Mouse (Mus musculus): ENCODE measurements around the gene Slc25a47. TPM values are rescaled to one million over a fixed set of nuclear protein-coding genes. Genes with fewer than 3 reads are reported as not detected.
A peak's percentile ranks its signal among the peaks of the same experiment; 100 is the strongest.

Slc25a47 gene
- polyA plus RNA-seq, 1 experiment from 2014 or later: 11.5 TPM

- Histone ChIP-seq H3K27me3 (ENCODE audit: control insufficient read depth, insufficient read depth, low read length) (no peaks in the 10 kb centered on the region), H3K27ac (ENCODE audit: low read length) (no peak overlapping the region), H3K9ac (replicated peaks; ENCODE audit: low read depth, low read length) (no peak overlapping the region), H3K4me2 (replicated peaks; ENCODE audit: low read depth, low read length) (no peak overlapping the region), H3K9me3 (ENCODE audit: control insufficient read depth, low read depth, low read length) (no peaks in the 10 kb centered on the region), H3K36me3 (ENCODE audit: control insufficient read depth, insufficient read depth, low read length) (peaks cover 58% of the 10 kb centered on the region), H3K4me3 (ENCODE audit: low read depth, low read length) (no peak overlapping the region), H3K4me1 (ENCODE audit: control insufficient read depth, insufficient read depth, low read length) (0 out of 2 replicates have a peak, but pooled peaks cover 2% of the 10 kb centered on the region)
- no peak for ATAC-seq (ENCODE audit: insufficient number of reproducible peaks, insufficient read depth, low FRiP score, low read depth)
- WGBS: 82% methylated on average over 8 of the region's 8 CpGs
Measured at GRCm38 (mm10) chr12:108882776-108883175, 46.9 kb downstream of the Slc25a47 start.

GRCm38 (mm10) chr12:108885906-108886305 lies 50.1 kb downstream of the Slc25a47 start:
- ATAC-seq (ENCODE audit: insufficient number of reproducible peaks, insufficient read depth, low FRiP score, low read depth): no peak
- Histone ChIP-seq H3K4me2 (replicated peaks; ENCODE audit: low read depth, low read length) (no peak overlapping the region), H3K27ac (ENCODE audit: low read length) (no peak overlapping the region), H3K9ac (replicated peaks; ENCODE audit: low read depth, low read length) (no peak overlapping the region), H3K27me3 (ENCODE audit: control insufficient read depth, insufficient read depth, low read length) (no peaks in the 10 kb centered on the region), H3K4me3 (ENCODE audit: low read depth, low read length) (no peak overlapping the region), H3K4me1 (ENCODE audit: control insufficient read depth, insufficient read depth, low read length) (0 out of 2 replicates have a peak, but pooled peaks cover 2% of the 10 kb centered on the region), H3K9me3 (ENCODE audit: control insufficient read depth, low read depth, low read length) (no peaks in the 10 kb centered on the region), H3K36me3 (ENCODE audit: control insufficient read depth, insufficient read depth, low read length) (peaks cover 53% of the 10 kb centered on the region)
- WGBS: 97% methylated on average over 1 of the region's 1 CpGs

GRCm38 (mm10) chr12:108887077-108887476 lies 51.2 kb downstream of the Slc25a47 start:
- H3K27me3 ChIP-seq (ENCODE audit: control insufficient read depth, insufficient read depth, low read length): no peaks in the 10 kb centered on the region
- WGBS: 71% methylated on average over 4 of the region's 4 CpGs
- no peak overlapping the region for H3K4me3 ChIP-seq (ENCODE audit: low read depth, low read length)
- H3K27ac ChIP-seq (ENCODE audit: low read length): peak overlapping the region; percentile 2; the same call in 1 of the 2 replicates
- no peak overlapping the region for H3K4me2 ChIP-seq (replicated peaks; ENCODE audit: low read depth, low read length)
- peak; percentile 91 for ATAC-seq (ENCODE audit: insufficient number of reproducible peaks, insufficient read depth, low FRiP score, low read depth)
- 0 out of 2 replicates have a peak, but pooled peaks cover 2% of the 10 kb centered on the region for H3K4me1 ChIP-seq (ENCODE audit: control insufficient read depth, insufficient read depth, low read length)
- H3K9ac ChIP-seq (replicated peaks; ENCODE audit: low read depth, low read length): no peak overlapping the region
- H3K36me3 ChIP-seq (ENCODE audit: control insufficient read depth, insufficient read depth, low read length): peaks cover 53% of the 10 kb centered on the region
- H3K9me3 ChIP-seq (ENCODE audit: control insufficient read depth, low read depth, low read length): no peaks in the 10 kb centered on the region

GRCm38 (mm10) chr12:108888632-108889031 lies 52.8 kb downstream of the Slc25a47 start:
- no peaks in the 10 kb centered on the region for H3K27me3 ChIP-seq (ENCODE audit: control insufficient read depth, insufficient read depth, low read length)
- H3K27ac ChIP-seq (ENCODE audit: low read length): no peak overlapping the region
- WGBS: 82% methylated on average over 4 of the region's 4 CpGs
- H3K9ac ChIP-seq (replicated peaks; ENCODE audit: low read depth, low read length): no peak overlapping the region
- no peaks in the 10 kb centered on the region for H3K9me3 ChIP-seq (ENCODE audit: control insufficient read depth, low read depth, low read length)
- H3K4me1 ChIP-seq (ENCODE audit: control insufficient read depth, insufficient read depth, low read length): peaks cover 9% of the 10 kb centered on the region; the same call in 1 of the 2 replicates
- ATAC-seq (ENCODE audit: insufficient number of reproducible peaks, insufficient read depth, low FRiP score, low read depth): no peak
- H3K36me3 ChIP-seq (ENCODE audit: control insufficient read depth, insufficient read depth, low read length): peaks cover 38% of the 10 kb centered on the region
- no peak overlapping the region for H3K4me3 ChIP-seq (ENCODE audit: low read depth, low read length)
- no peak overlapping the region for H3K4me2 ChIP-seq (replicated peaks; ENCODE audit: low read depth, low read length)

- H3K9ac ChIP-seq (replicated peaks; ENCODE audit: low read depth, low read length): peak within 1 kb of the TSS; percentile 71
- peak within 1 kb of the TSS; percentile 94 for H3K4me3 ChIP-seq (ENCODE audit: low read depth, low read length)
- H3K4me1 ChIP-seq (ENCODE audit: control insufficient read depth, insufficient read depth, low read length): peaks cover 7% of the 10 kb centered on the region; the same call in 1 of the 2 replicates
- WGBS: 19% methylated on average over 12 of the region's 12 CpGs
- ATAC-seq (ENCODE audit: insufficient number of reproducible peaks, insufficient read depth, low FRiP score, low read depth): no peak
- peak within 1 kb of the TSS; percentile 48 for H3K27ac ChIP-seq (ENCODE audit: low read length)
- peak within 1 kb of the TSS; percentile 92 for H3K4me2 ChIP-seq (replicated peaks; ENCODE audit: low read depth, low read length)
- no peaks in the 10 kb centered on the region for H3K27me3 ChIP-seq (ENCODE audit: control insufficient read depth, insufficient read depth, low read length)
- peaks cover 6% of the 10 kb centered on the region for H3K36me3 ChIP-seq (ENCODE audit: control insufficient read depth, insufficient read depth, low read length)
- H3K9me3 ChIP-seq (ENCODE audit: control insufficient read depth, low read depth, low read length): no peaks in the 10 kb centered on the region
Measured at GRCm38 (mm10) chr12:108892989-108893714, 57.3 kb downstream of the Slc25a47 start, which contains the start of gene Wdr25. Gene Wdr25, plus strand, starts transcription at chr12:108893631.

GRCm38 (mm10) chr12:108893715-108894431 lies 58.0 kb downstream of the Slc25a47 start, which contains the start of gene Wars:
Gene Wars, minus strand, starts transcription at chr12:108894174.
- Histone ChIP-seq H3K4me3 (ENCODE audit: low read depth, low read length) (peak within 1 kb of the TSS; percentile 94), H3K4me1 (ENCODE audit: control insufficient read depth, insufficient read depth, low read length) (peaks cover 7% of the 10 kb centered on the region; the same call in 1 of the 2 replicates), H3K4me2 (replicated peaks; ENCODE audit: low read depth, low read length) (peak within 1 kb of the TSS; percentile 92), H3K36me3 (ENCODE audit: control insufficient read depth, insufficient read depth, low read length) (no peaks in the 10 kb centered on the region), H3K9ac (replicated peaks; ENCODE audit: low read depth, low read length) (peak within 1 kb of the TSS; percentile 71), H3K27ac (ENCODE audit: low read length) (peak within 1 kb of the TSS; percentile 48), H3K27me3 (ENCODE audit: control insufficient read depth, insufficient read depth, low read length) (no peaks in the 10 kb centered on the region), H3K9me3 (ENCODE audit: control insufficient read depth, low read depth, low read length) (no peaks in the 10 kb centered on the region)
- under 1% methylated on average over 58 of the region's 58 CpGs for WGBS
- peak; percentile 100 for ATAC-seq (ENCODE audit: insufficient number of reproducible peaks, insufficient read depth, low FRiP score, low read depth)

GRCm38 (mm10) chr12:108894432-108894816 lies 58.6 kb downstream of the Slc25a47 start:
- H3K27me3 ChIP-seq (ENCODE audit: control insufficient read depth, insufficient read depth, low read length): no peaks in the 10 kb centered on the region
- peak overlapping the region; percentile 91 for H3K4me2 ChIP-seq (replicated peaks; ENCODE audit: low read depth, low read length)
- no peaks in the 10 kb centered on the region; the same call in 1 of the 2 replicates for H3K36me3 ChIP-seq (ENCODE audit: control insufficient read depth, insufficient read depth, low read length)
- WGBS: 1% methylated on average over 7 of the region's 7 CpGs
- no peaks in the 10 kb centered on the region for H3K9me3 ChIP-seq (ENCODE audit: control insufficient read depth, low read depth, low read length)
- H3K4me3 ChIP-seq (ENCODE audit: low read depth, low read length): peak overlapping the region; percentile 94
- H3K9ac ChIP-seq (replicated peaks; ENCODE audit: low read depth, low read length): peak overlapping the region; percentile 71
- H3K4me1 ChIP-seq (ENCODE audit: control insufficient read depth, insufficient read depth, low read length): peaks cover 7% of the 10 kb centered on the region; the same call in 1 of the 2 replicates
- peak; percentile 19; the same call in 1 of the 2 replicates for ATAC-seq (ENCODE audit: insufficient number of reproducible peaks, insufficient read depth, low FRiP score, low read depth)
- peak overlapping the region; percentile 48 for H3K27ac ChIP-seq (ENCODE audit: low read length)

- ATAC-seq (ENCODE audit: insufficient number of reproducible peaks, insufficient read depth, low FRiP score, low read depth): no peak
- H3K4me1 ChIP-seq (ENCODE audit: control insufficient read depth, insufficient read depth, low read length): peaks cover 10% of the 10 kb centered on the region; the same call in 1 of the 2 replicates
- H3K27me3 ChIP-seq (ENCODE audit: control insufficient read depth, insufficient read depth, low read length): no peaks in the 10 kb centered on the region
- H3K9ac ChIP-seq (replicated peaks; ENCODE audit: low read depth, low read length): no peak overlapping the region
- WGBS: 65% methylated on average over 3 of the region's 3 CpGs
- no peak overlapping the region for H3K27ac ChIP-seq (ENCODE audit: low read length)
- H3K9me3 ChIP-seq (ENCODE audit: control insufficient read depth, low read depth, low read length): no peaks in the 10 kb centered on the region
- H3K36me3 ChIP-seq (ENCODE audit: control insufficient read depth, insufficient read depth, low read length): no peaks in the 10 kb centered on the region; the same call in 1 of the 2 replicates
- no peak overlapping the region for H3K4me3 ChIP-seq (ENCODE audit: low read depth, low read length)
- no peak overlapping the region for H3K4me2 ChIP-seq (replicated peaks; ENCODE audit: low read depth, low read length)
Measured at GRCm38 (mm10) chr12:108896006-108896405, 60.2 kb downstream of the Slc25a47 start.
